Mouse (Mus musculus) lung, postnatal 0 days (tissue): ENCODE results near the gene Dpysl4. TPM values are rescaled to one million over a fixed set of nuclear protein-coding genes. Genes with fewer than 3 reads are reported as not detected.

Source experiments
- ATAC-seq: fragments of 200-750 bp; cut with Nextera tagmentation; 2 replicates; pipeline ENCODE4 v1.8.0; 2017; ENCODE audit warnings: moderate library complexity
- DNase-seq: peaks from one replicate; pipeline ENCODE4 v3.0.0-alpha.2; 2016; ENCODE audit warnings: low spot score
- H3K27ac ChIP-seq: fragments of 300-500 bp; sonication (generic); 2 replicates; pipeline ENCODE4 v1.5.1; 2014; ENCODE audit warnings: antibody characterized with exemption, mild to moderate bottlenecking, low read length, mixed read lengths
- H3K27me3 ChIP-seq: fragments of 300-500 bp; sonication (generic); replicated peaks from 2 replicates; pipeline ENCODE4 v1.6.1; 2014; ENCODE audit warnings: low read length, mixed read lengths; ENCODE audit not compliant: insufficient read depth
- H3K36me3 ChIP-seq: fragments of 300-500 bp; sonication (generic); 2 replicates; pipeline ENCODE4 v1.6.1; 2014; ENCODE audit warnings: low read length, mixed read lengths; ENCODE audit not compliant: insufficient read depth
- H3K4me1 ChIP-seq: fragments of 300-500 bp; sonication (generic); 2 replicates; pipeline ENCODE4 v1.6.1; 2014; ENCODE audit warnings: antibody characterized with exemption, low read depth, low read length, mixed read lengths; ENCODE audit not compliant: insufficient read depth
- H3K4me2 ChIP-seq: fragments of 300-500 bp; sonication (generic); replicated peaks from 2 replicates; pipeline ENCODE4 v1.6.1; 2014; ENCODE audit warnings: low read depth, mild to moderate bottlenecking, low read length, moderate library complexity, mixed read lengths
- H3K4me3 ChIP-seq: fragments of 300-500 bp; sonication (generic); 2 replicates; pipeline ENCODE4 v1.5.1; 2014; ENCODE audit warnings: low read depth, low read length
- H3K9ac ChIP-seq: fragments of 300-500 bp; sonication (generic); replicated peaks from 2 replicates; pipeline ENCODE4 v1.6.1; 2014; ENCODE audit warnings: low read depth, mild to moderate bottlenecking
- H3K9me3 ChIP-seq: fragments of 300-500 bp; sonication (generic); 2 replicates; pipeline ENCODE4 v1.6.1; 2016; ENCODE audit warnings: low read length, mixed read lengths
- CTCF ChIP-seq: IDR thresholded peaks from 2 replicates; pipeline ENCODE4 v1.5.1; 2016; ENCODE audit warnings: antibody characterized with exemption, mild to moderate bottlenecking
- EP300 ChIP-seq: IDR thresholded peaks from 2 replicates; pipeline ENCODE4 v1.6.1; 2016; ENCODE audit warnings: antibody characterized with exemption, mild to moderate bottlenecking, control low read depth
- WGBS: fragments of 180-500 bp; shearing (Covaris S2); extraction: QIAGEN DNeasy Blood & Tissue Kit; methylation state at CpG from one replicate; pipeline ENCODE4 v1.1.7; 2014; 5-methylcytosine and 5-hydroxymethylcytosine counted together
- polyA plus RNA-seq: library from polyadenylated mRNA; unstranded; fragments of >200 nt; fragmentation: Nextera tagmentation; extraction: Ambion mirVana; gene quantifications from 2 replicates; pipeline ENCODE4 v1.2.1, GENCODE M21; 2015

Gene Dpysl4
- polyA plus RNA-seq, 1 experiment from 2014 or later = 0.54 TPM

DNA sequence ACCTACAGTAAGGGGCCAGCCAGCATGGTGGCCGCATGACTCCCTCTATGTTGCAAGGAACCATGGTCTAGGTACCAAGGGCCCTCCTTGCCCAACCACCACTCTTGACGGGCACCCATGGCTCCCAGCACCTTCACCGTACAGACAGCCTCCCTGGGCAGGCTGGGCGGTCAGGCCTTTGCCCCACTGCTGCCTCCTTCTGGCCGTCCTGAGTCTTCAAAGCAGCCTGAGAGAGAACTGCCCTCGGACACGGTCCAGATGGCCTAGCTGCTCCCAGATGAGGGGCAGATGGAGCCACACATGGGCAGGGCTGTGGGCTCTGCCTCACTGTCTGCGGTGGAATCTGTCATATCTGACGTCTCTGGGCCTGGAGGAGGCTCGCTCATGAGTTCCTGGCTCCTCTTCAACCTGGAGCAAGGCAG, 18.2 kb downstream of the Dpysl4 start:
- DNase-seq (no peak), ATAC-seq (no peak)
- Histone ChIP-seq H3K36me3 (no peaks in the 10 kb centered on the region), H3K4me3 (no peak overlapping the region), H3K4me2 (no peak overlapping the region), H3K27ac (no peak overlapping the region), H3K4me1 (no peaks in the 10 kb centered on the region), H3K27me3 (no peaks in the 10 kb centered on the region), H3K9me3 (no peaks in the 10 kb centered on the region), H3K9ac (no peak overlapping the region)
- TF ChIP-seq EP300 (no peak), CTCF (peak; percentile 36)
- WGBS = 52% methylated on average over 10 of the region's 10 CpGs

DNA sequence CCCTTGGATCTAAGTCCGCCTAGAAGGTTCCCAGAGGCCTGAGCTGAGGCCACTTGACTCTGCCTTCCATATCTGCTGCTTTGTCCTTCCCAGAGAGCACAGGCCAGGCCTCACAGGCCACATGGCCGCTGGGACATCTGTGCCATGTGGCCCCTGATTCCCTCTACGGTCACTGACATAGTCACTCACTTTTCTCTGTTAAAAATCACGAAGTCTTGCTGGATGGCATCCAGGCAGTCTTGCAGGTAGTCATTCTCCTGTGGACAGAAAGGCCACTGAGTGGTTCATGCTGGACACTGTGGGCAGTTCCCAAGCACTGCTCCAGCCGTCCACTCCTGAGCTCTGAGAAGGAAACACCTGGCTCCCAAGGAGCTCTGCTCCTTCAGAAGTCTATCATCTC, 19.3 kb downstream of the Dpysl4 start:
- TF ChIP-seq CTCF (no peak), EP300 (no peak)
- no peaks in the 10 kb centered on the region for H3K36me3 ChIP-seq
- no peaks in the 10 kb centered on the region for H3K27me3 ChIP-seq
- H3K4me1 ChIP-seq = no peaks in the 10 kb centered on the region
- H3K27ac ChIP-seq = no peak overlapping the region
- WGBS = 73% methylated on average over 5 of the region's 5 CpGs
- H3K9me3 ChIP-seq = no peaks in the 10 kb centered on the region
- no peak for DNase-seq
- no peak for ATAC-seq
- H3K4me3 ChIP-seq = no peak overlapping the region
- H3K9ac ChIP-seq = no peak overlapping the region
- H3K4me2 ChIP-seq = no peak overlapping the region

DNA sequence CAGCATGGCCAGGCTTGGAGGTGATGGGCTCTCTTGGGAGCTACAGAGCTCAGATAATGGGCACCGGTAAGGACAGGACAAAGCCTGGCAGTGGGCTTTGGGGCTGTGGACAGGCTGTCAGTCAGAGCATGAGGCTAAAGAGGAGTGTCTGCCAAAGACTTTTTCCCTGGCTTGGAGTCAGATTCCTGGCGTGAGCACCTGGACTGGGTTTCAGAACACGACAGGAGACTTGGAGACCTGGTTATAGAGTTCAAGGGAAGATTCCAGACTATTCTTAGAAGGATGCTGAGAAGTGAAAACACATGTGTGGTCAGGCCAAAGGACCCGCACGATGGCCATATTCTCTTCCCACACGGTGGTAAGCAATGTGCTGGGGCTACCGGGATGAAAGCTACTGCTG, 19.9 kb downstream of the Dpysl4 start:
- H3K4me2 ChIP-seq = no peak overlapping the region
- no peak for TF ChIP-seq CTCF
- TF ChIP-seq EP300 = no peak

DNA sequence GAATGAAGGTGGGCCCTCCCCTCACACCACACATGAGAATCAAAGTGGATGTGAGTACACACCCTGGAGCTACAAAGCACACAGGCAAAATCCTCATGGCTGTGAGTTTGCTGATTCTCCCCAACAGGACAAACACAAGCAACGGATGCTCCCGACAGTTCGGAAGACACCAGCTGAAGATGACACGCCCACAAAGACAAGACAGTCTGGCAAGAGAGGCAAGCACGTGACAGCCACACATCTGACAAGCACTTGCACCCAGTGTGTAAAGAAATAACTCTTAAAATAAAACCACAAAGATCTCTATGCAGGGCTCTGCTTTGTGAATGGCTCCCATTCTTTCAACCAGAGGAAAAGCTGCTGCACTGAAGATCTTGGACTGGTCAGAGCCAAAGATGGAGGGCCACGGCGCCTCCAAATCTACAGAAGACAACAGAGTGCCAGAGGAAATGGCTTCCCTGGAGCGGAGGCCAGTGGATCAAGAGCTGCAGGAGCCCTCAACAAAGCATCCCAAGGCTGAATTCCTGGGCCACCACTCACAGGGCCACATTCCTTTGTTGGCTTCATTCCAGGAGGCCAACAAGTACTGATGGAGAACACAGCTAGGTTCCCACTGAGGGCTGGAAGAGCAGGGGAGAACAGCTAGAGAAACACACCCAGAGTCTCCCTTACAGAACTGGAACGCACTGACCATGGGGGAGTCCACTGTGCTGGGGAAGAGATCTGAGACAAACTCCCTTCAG, 22.3 kb downstream of the Dpysl4 start:
- Histone ChIP-seq H3K27ac (no peak overlapping the region), H3K36me3 (no peaks in the 10 kb centered on the region), H3K4me3 (no peak overlapping the region), H3K9ac (no peak overlapping the region), H3K4me2 (no peak overlapping the region), H3K9me3 (no peaks in the 10 kb centered on the region), H3K4me1 (no peaks in the 10 kb centered on the region), H3K27me3 (no peaks in the 10 kb centered on the region)
- 66% methylated on average over 9 of the region's 9 CpGs for WGBS
- TF ChIP-seq EP300 = no peak
- no peak for TF ChIP-seq CTCF
- ATAC-seq (no peak), DNase-seq (peak; percentile 27)

More for the DNA sequence above, 19.9 kb downstream of the Dpysl4 start:
- Histone ChIP-seq H3K27ac (no peak overlapping the region), H3K9me3 (no peaks in the 10 kb centered on the region), H3K4me1 (no peaks in the 10 kb centered on the region), H3K4me3 (no peak overlapping the region), H3K36me3 (no peaks in the 10 kb centered on the region), H3K9ac (no peak overlapping the region), H3K27me3 (no peaks in the 10 kb centered on the region)
- ATAC-seq (no peak), DNase-seq (no peak)
- 86% methylated on average over 7 of the region's 7 CpGs for WGBS

- no peak for TF ChIP-seq EP300
- peak; percentile 94 for TF ChIP-seq CTCF
- no peak overlapping the region for H3K27ac ChIP-seq
- ATAC-seq (peak; percentile 55), DNase-seq (peak; percentile 80)
- no peaks in the 10 kb centered on the region for H3K27me3 ChIP-seq
- no peak overlapping the region for H3K4me3 ChIP-seq
- H3K4me2 ChIP-seq = no peak overlapping the region
- 36% methylated on average over 13 of the region's 13 CpGs for WGBS
- H3K4me1 ChIP-seq = no peaks in the 10 kb centered on the region
- H3K36me3 ChIP-seq = no peaks in the 10 kb centered on the region
- no peak overlapping the region for H3K9ac ChIP-seq
- H3K9me3 ChIP-seq = no peaks in the 10 kb centered on the region
These were observed 33.5 kb downstream of the Dpysl4 start for GRCm38 (mm10) chr7:139119152-139119774.

GRCm38 (mm10) chr7:139119775-139120153, 34.0 kb downstream of the Dpysl4 start:
- WGBS = 36% methylated on average over 2 of the region's 2 CpGs
- Histone ChIP-seq H3K9me3 (no peaks in the 10 kb centered on the region), H3K36me3 (no peaks in the 10 kb centered on the region), H3K4me1 (no peaks in the 10 kb centered on the region), H3K27ac (no peak overlapping the region), H3K27me3 (no peaks in the 10 kb centered on the region), H3K9ac (no peak overlapping the region), H3K4me3 (no peak overlapping the region), H3K4me2 (no peak overlapping the region)
- ATAC-seq = no peak
- DNase-seq = no peak
- no peak for TF ChIP-seq EP300
- no peak for TF ChIP-seq CTCF
